Mouse (Mus musculus) left cerebral cortex, adult 6 months (tissue): ENCODE results near the gene Baiap3. TPM values are rescaled to one million over a fixed set of nuclear protein-coding genes. Genes with fewer than 3 reads are reported as not detected.

Experiments
- long read RNA-seq, 2 experiments: library from polyadenylated mRNA; unstranded; transcript quantifications; one replicate each; pipeline ENCODE4 v2.0.0; 2019 to 2020
- polyA plus RNA-seq: library from polyadenylated mRNA; unstranded; fragments of <200 nt; fragmentation: Nextera tagmentation; gene quantifications from 2 replicates; pipeline ENCODE4 v1.2.3, GENCODE M21; 2021

Baiap3 gene
- polyA plus RNA-seq, result 3.1 and 5.1 TPM in 2 replicates
- long read RNA-seq, experiment 1, full-length matches to known transcripts, result 26 of 58 reads
- long read RNA-seq, experiment 1, partial matches to known transcripts, result 18 of 58 reads
- long read RNA-seq, experiment 1, other reads (novel, unspliced or antisense), result 14 of 58 reads
- long read RNA-seq, experiment 2, full-length matches to known transcripts, result 1 of 3 reads
- long read RNA-seq, experiment 2, partial matches to known transcripts, result 0 of 3 reads
- long read RNA-seq, experiment 2, other reads (novel, unspliced or antisense), result 2 of 3 reads

GRCm38 (mm10) chr17:25256140-25256754 is at the start of gene Baiap3:
Gene Baiap3 (minus strand): TSS chr17:25256364.

GRCm38 (mm10) chr17:25298094-25298493 is 41.9 kb upstream of the Baiap3 start, which contains the start of gene Prss34:
Gene Prss34 (plus strand): TSS chr17:25298394.

GRCm38 (mm10) chr17:25274571-25275346 is 18.6 kb upstream of the Baiap3 start, which contains the start of gene Ube2i:
Gene Ube2i (minus strand): TSS chr17:25274622.

GRCm38 (mm10) chr17:25239695-25240636 is 16.2 kb downstream of the Baiap3 start, which contains the start of the genes Gnptg and Tsr3:
Gene Gnptg (minus strand): TSS chr17:25240124.
Gene Tsr3 (plus strand): TSS chr17:25240170.

Other genes with a start within 250 kb of the Baiap3 start
- 4.1 and 9.0 TPM in 2 replicates for gene Cramp1l, start 240.6 kb downstream of the Baiap3 start, polyA plus RNA-seq
- gene Ift140, start 240.3 kb downstream of the Baiap3 start, polyA plus RNA-seq, result 3.1 and 4.2 TPM in 2 replicates
- gene Tmem204, start 172.8 kb downstream of the Baiap3 start, polyA plus RNA-seq, result 12.0 and 13.3 TPM in 2 replicates
- 7.1 and 7.9 TPM in 2 replicates for gene Telo2, start 140.4 kb downstream of the Baiap3 start, polyA plus RNA-seq
- gene Ptx4, start 135.6 kb downstream of the Baiap3 start, polyA plus RNA-seq, result not detected in 2 replicates
- 25.3 and 35.1 TPM in 2 replicates for gene Clcn7, start 123.0 kb downstream of the Baiap3 start, polyA plus RNA-seq
- gene Ccdc154, start 93.9 kb downstream of the Baiap3 start, polyA plus RNA-seq, result not detected in 2 replicates
- not detected in 2 replicates for gene Gm38655, start 80.9 kb downstream of the Baiap3 start, polyA plus RNA-seq
- gene BC003965, start 71.8 kb downstream of the Baiap3 start, polyA plus RNA-seq, result 22.1 and 26.2 TPM in 2 replicates
- 11.8 and 14.0 TPM in 2 replicates for gene Unkl, start 68.0 kb downstream of the Baiap3 start, polyA plus RNA-seq
- gene Gnptg, start 16.2 kb downstream of the Baiap3 start, polyA plus RNA-seq, result 112 and 121 TPM in 2 replicates
- gene Tsr3, start 16.2 kb downstream of the Baiap3 start, polyA plus RNA-seq, result 51.9 and 58.2 TPM in 2 replicates
- gene Ube2i, start 18.3 kb upstream of the Baiap3 start, polyA plus RNA-seq, result 202 and 227 TPM in 2 replicates
- gene Prss34, start 42.0 kb upstream of the Baiap3 start, polyA plus RNA-seq, result not detected in 2 replicates
- gene Prss28, start 52.3 kb upstream of the Baiap3 start, polyA plus RNA-seq, result not detected in 2 replicates
- gene Prss29, start 62.3 kb upstream of the Baiap3 start, polyA plus RNA-seq, result not detected in 2 replicates
- gene Tpsab1, start 89.2 kb upstream of the Baiap3 start, polyA plus RNA-seq, result not detected in 2 replicates
- gene Tpsb2, start 109.9 kb upstream of the Baiap3 start, polyA plus RNA-seq, result not detected in 2 replicates
- not detected in 2 replicates for gene Tpsg1, start 112.9 kb upstream of the Baiap3 start, polyA plus RNA-seq
- gene Cacna1h, start 177.4 kb upstream of the Baiap3 start, polyA plus RNA-seq, result 7.7 and 8.6 TPM in 2 replicates
- 0.15 and 0.77 TPM in 2 replicates for gene Tekt4, start 198.3 kb upstream of the Baiap3 start, polyA plus RNA-seq
- gene Sstr5, start 240.9 kb upstream of the Baiap3 start, polyA plus RNA-seq, result 0.23 and 0.34 TPM in 2 replicates